Comparison of ENCODE assay signal across 9 mouse cellular contexts in genomic region chr1:191075199-191075883, GRCm38 (mm10). TPM values are rescaled to one million over a fixed set of nuclear protein-coding genes. Genes with fewer than 3 reads are reported as not detected.
DNase-seq lines count a peak whose midpoint lies in the region; ATAC-seq and TF ChIP-seq lines count a peak whose summit lies in the region.
"Had no signal": no experiment of that assay in that cellular context is flagged by ENCODE, and none has a peak within 500 bp of the region (broad histone marks: within the 10 kb centered on the region; RNA-seq: fewer than 3 reads in every experiment).

No protein-coding gene starts in this region.

- 72% methylated on average over 10 of the region's 10 CpGs for WGBS in forebrain, embryonic 11.5 days
- 71% methylated on average over 10 of the region's 10 CpGs for WGBS in forebrain, embryonic 13.5 days
- WGBS in cerebellum, adult 2 months, result 59% methylated on average over 10 of the region's 10 CpGs
- 48% methylated on average over 10 of the region's 10 CpGs for WGBS in stomach, embryonic 16.5 days

- no peak for TF ChIP-seq POLR2A in cerebellum, adult 2 months (IDR thresholded peaks at IDR 0.05; ENCODE audit: borderline replicate concordance, insufficient read depth, low read length)

- H3K36me3 ChIP-seq in forebrain, embryonic 11.5 days (ENCODE audit: control insufficient read depth, insufficient read depth, low read length), result peaks cover 9% of the 10 kb centered on the region; the same call in 1 of the 2 replicates
- H3K36me3 ChIP-seq in forebrain, embryonic 13.5 days (ENCODE audit: poor library complexity, severe bottlenecking), result peaks cover 73% of the 10 kb centered on the region
- peaks cover 99% of the 10 kb centered on the region for H3K36me3 ChIP-seq in E14TG2a.4 (ENCODE audit: insufficient read depth, low read length)
- H3K36me3 ChIP-seq in stomach, embryonic 16.5 days (ENCODE audit: control insufficient read depth, insufficient read depth, low read length), result peaks cover 16% of the 10 kb centered on the region

- H3K9me3 ChIP-seq in forebrain, embryonic 11.5 days (ENCODE audit: control insufficient read depth, low read length), result no peaks in the 10 kb centered on the region
- no peaks in the 10 kb centered on the region for H3K9me3 ChIP-seq in forebrain, embryonic 13.5 days (replicated peaks)
- H3K9me3 ChIP-seq in E14TG2a.4 (ENCODE audit: low read length), result peaks cover 77% of the 10 kb centered on the region
- H3K9me3 ChIP-seq in stomach, embryonic 16.5 days (replicated peaks; ENCODE audit: control insufficient read depth, low read length), result no peaks in the 10 kb centered on the region
- H3K9me3 ChIP-seq: limb, embryonic 12.5 days had no signal

- no peaks in the 10 kb centered on the region for H3K27me3 ChIP-seq in forebrain, embryonic 11.5 days (ENCODE audit: control insufficient read depth, insufficient read depth, low read length)
- H3K27me3 ChIP-seq in forebrain, embryonic 13.5 days, result no peaks in the 10 kb centered on the region
- no peaks in the 10 kb centered on the region for H3K27me3 ChIP-seq in E14TG2a.4 (ENCODE audit: insufficient read depth, low read length)
- no peaks in the 10 kb centered on the region for H3K27me3 ChIP-seq in cerebellum, adult 2 months (ENCODE audit: control insufficient read depth, insufficient read depth, low read length)
- no peaks in the 10 kb centered on the region for H3K27me3 ChIP-seq in stomach, embryonic 16.5 days (ENCODE audit: control insufficient read depth, insufficient read depth, low read length)
- H3K27me3 ChIP-seq: limb, embryonic 12.5 days had no signal

- H3K4me3 ChIP-seq in forebrain, embryonic 11.5 days (ENCODE audit: low read depth, low read length), result no peak overlapping the region
- no peak overlapping the region for H3K4me3 ChIP-seq in forebrain, embryonic 13.5 days
- H3K4me3 ChIP-seq in E14TG2a.4 (replicated peaks; ENCODE audit: low read length), result no peak overlapping the region
- H3K4me3 ChIP-seq in cerebellum, adult 2 months (replicated peaks; ENCODE audit: insufficient read depth, low read depth, low read length), result no peak overlapping the region
- no peak overlapping the region for H3K4me3 ChIP-seq in stomach, embryonic 16.5 days (replicated peaks; ENCODE audit: low read length)
- H3K4me3 ChIP-seq: limb, embryonic 12.5 days had no signal

- H3K4me2 ChIP-seq in forebrain, embryonic 11.5 days (ENCODE audit: low read depth, low read length, severe bottlenecking), result no peak overlapping the region; the same call in 1 of the 2 replicates
- H3K4me2 ChIP-seq in forebrain, embryonic 13.5 days, result no peak overlapping the region
- no peak overlapping the region for H3K4me2 ChIP-seq in stomach, embryonic 16.5 days (ENCODE audit: low read depth, low read length)
- H3K4me2 ChIP-seq: limb, embryonic 12.5 days had no signal

- peak; percentile 66 for DNase-seq in forebrain, embryonic 11.5 days (ENCODE audit: low spot score)
- DNase-seq in cerebellum, adult 2 months, result peak; percentile 43 to 50
- DNase-seq in heart, adult 8-10 months (ENCODE audit: low spot score), result peak; percentile 80
- peak; percentile 76 to 79 for DNase-seq in kidney, postnatal 25 days
- peak; percentile 69 for DNase-seq in lung, postnatal 14 days

- no peak for ATAC-seq in forebrain, embryonic 11.5 days (replicated peaks; ENCODE audit: low FRiP score)
- ATAC-seq in forebrain, embryonic 13.5 days, result no peak
- ATAC-seq in stomach, embryonic 16.5 days (ENCODE audit: insufficient read depth, low FRiP score), result peak; percentile 39; the same call in 1 of the 2 replicates

- TF ChIP-seq CTCF in E14TG2a.4 (conservative IDR thresholded peaks at IDR 0.05; ENCODE audit: low read length), result peak; percentile 39
- peak; percentile 72; the same call in 1 of the 2 replicates for TF ChIP-seq CTCF in cerebellum, adult 2 months (IDR thresholded peaks at IDR 0.05; ENCODE audit: borderline replicate concordance, insufficient read depth, low read depth, low read length)

- H3K27ac ChIP-seq in forebrain, embryonic 11.5 days (ENCODE audit: low read depth, low read length), result no peak overlapping the region
- H3K27ac ChIP-seq in forebrain, embryonic 13.5 days, result no peak overlapping the region
- no peak overlapping the region for H3K27ac ChIP-seq in cerebellum, adult 2 months (ENCODE audit: insufficient read depth, low read length)
- 0 out of 2 replicates have a peak overlapping the region, but pooled peaks have one; percentile 4 for H3K27ac ChIP-seq in stomach, embryonic 16.5 days (ENCODE audit: low read length)
- H3K27ac ChIP-seq: limb, embryonic 12.5 days had no signal

- H3K9ac ChIP-seq in forebrain, embryonic 11.5 days (ENCODE audit: low read length), result no peak overlapping the region
- no peak overlapping the region for H3K9ac ChIP-seq in forebrain, embryonic 13.5 days
- H3K9ac ChIP-seq in stomach, embryonic 16.5 days (ENCODE audit: low read length), result no peak overlapping the region
- H3K9ac ChIP-seq: limb, embryonic 12.5 days had no signal

- H3K4me1 ChIP-seq in forebrain, embryonic 11.5 days (replicated peaks; ENCODE audit: control insufficient read depth, insufficient read depth, low read length), result no peaks in the 10 kb centered on the region
- H3K4me1 ChIP-seq in forebrain, embryonic 13.5 days, result no peaks in the 10 kb centered on the region
- H3K4me1 ChIP-seq in E14TG2a.4 (replicated peaks; ENCODE audit: low read depth, low read length), result peaks cover 10% of the 10 kb centered on the region
- H3K4me1 ChIP-seq in cerebellum, adult 2 months (ENCODE audit: control insufficient read depth, insufficient read depth, low read length), result no peaks in the 10 kb centered on the region
- no peaks in the 10 kb centered on the region; the same call in 1 of the 2 replicates for H3K4me1 ChIP-seq in stomach, embryonic 16.5 days (ENCODE audit: control insufficient read depth, insufficient read depth, low read length)
- H3K4me1 ChIP-seq: limb, embryonic 12.5 days had no signal

RNA-seq across cellular contexts. Expression of gene Nsl1, which starts 12.5 kb away (rescaled TPM):
- polyA plus RNA-seq in forebrain, embryonic 11.5 days (2014; fragmentation: Nextera tagmentation; extraction: Ambion mirVana), result 29.9 and 34.3 TPM in 2 replicates
- polyA plus RNA-seq in forebrain, embryonic 13.5 days (2015; fragmentation: Nextera tagmentation; extraction: Ambion mirVana), result 19.7 and 20.8 TPM in 2 replicates
- polyA plus RNA-seq in cerebellum, adult 2 months (2012; rRNA removed), result 0.57 and 0.59 TPM in 2 replicates
- under 1 TPM; 0.19 to 0.79 (median 0.34) TPM for total RNA-seq in heart, adult 8-10 months (2022)
- polyA plus RNA-seq in stomach, embryonic 16.5 days (2015; fragmentation: Nextera tagmentation; extraction: Ambion mirVana), result 15.6 and 17.9 TPM in 2 replicates

RNA-seq across cellular contexts. Expression of gene Tatdn3, which starts 12.6 kb away (rescaled TPM):
- polyA plus RNA-seq in forebrain, embryonic 11.5 days (2014; fragmentation: Nextera tagmentation; extraction: Ambion mirVana), result 10.9 and 11.5 TPM in 2 replicates
- polyA plus RNA-seq in forebrain, embryonic 13.5 days (2015; fragmentation: Nextera tagmentation; extraction: Ambion mirVana), result 10.5 and 12.5 TPM in 2 replicates
- 54.4 and 57.9 TPM in 2 replicates for polyA plus RNA-seq in cerebellum, adult 2 months (2012; rRNA removed)
- total RNA-seq in heart, adult 8-10 months (2022), result 10 to 100 TPM in 3 of 4 experiments, 1 to 10 TPM in 1; 9.6 to 17.8 (median 12.1) TPM
- 14.1 and 15.1 TPM in 2 replicates for polyA plus RNA-seq in stomach, embryonic 16.5 days (2015; fragmentation: Nextera tagmentation; extraction: Ambion mirVana)

RNA-seq across cellular contexts. Expression of gene Batf3, which starts 22.3 kb away (rescaled TPM):
- 6.0 and 6.1 TPM in 2 replicates for polyA plus RNA-seq in forebrain, embryonic 11.5 days (2014; fragmentation: Nextera tagmentation; extraction: Ambion mirVana)
- polyA plus RNA-seq in forebrain, embryonic 13.5 days (2015; fragmentation: Nextera tagmentation; extraction: Ambion mirVana), result 2.1 and 2.6 TPM in 2 replicates
- 0.62 and 0.85 TPM in 2 replicates for polyA plus RNA-seq in cerebellum, adult 2 months (2012; rRNA removed)
- under 1 TPM in 3 of 4 experiments, not detected in 1; 0.49 to 0.75 (median 0.69) TPM for total RNA-seq in heart, adult 8-10 months (2022)
- 8.0 and 8.4 TPM in 2 replicates for polyA plus RNA-seq in stomach, embryonic 16.5 days (2015; fragmentation: Nextera tagmentation; extraction: Ambion mirVana)

RNA-seq across cellular contexts. Expression of gene Spata45, which starts 38.9 kb away (rescaled TPM):
- polyA plus RNA-seq in forebrain, embryonic 11.5 days (2014; fragmentation: Nextera tagmentation; extraction: Ambion mirVana), result not detected in 2 replicates
- polyA plus RNA-seq in forebrain, embryonic 13.5 days (2015; fragmentation: Nextera tagmentation; extraction: Ambion mirVana), result not detected in 2 replicates
- polyA plus RNA-seq in cerebellum, adult 2 months (2012; rRNA removed), result not detected in 2 replicates
- not detected for total RNA-seq in heart, adult 8-10 months (2022)
- not detected in 2 replicates for polyA plus RNA-seq in stomach, embryonic 16.5 days (2015; fragmentation: Nextera tagmentation; extraction: Ambion mirVana)
- polyA plus RNA-seq: limb, embryonic 12.5 days had no signal

RNA-seq across cellular contexts. Expression of gene Flvcr1, which starts 49.4 kb away (rescaled TPM):
- 12.3 and 14.0 TPM in 2 replicates for polyA plus RNA-seq in forebrain, embryonic 11.5 days (2014; fragmentation: Nextera tagmentation; extraction: Ambion mirVana)
- polyA plus RNA-seq in forebrain, embryonic 13.5 days (2015; fragmentation: Nextera tagmentation; extraction: Ambion mirVana), result 6.4 and 8.0 TPM in 2 replicates
- polyA plus RNA-seq in cerebellum, adult 2 months (2012; rRNA removed), result 24.0 and 24.3 TPM in 2 replicates
- 1 to 10 TPM; 3.5 to 6.5 (median 4.0) TPM for total RNA-seq in heart, adult 8-10 months (2022)
- 3.5 and 5.1 TPM in 2 replicates for polyA plus RNA-seq in stomach, embryonic 16.5 days (2015; fragmentation: Nextera tagmentation; extraction: Ambion mirVana)

Comparison
In these comparisons a context has a peak if more than half of its experiments do, and no peak if none do; other contexts are left out.
1. RNA of gene Nsl1, which starts 12.5 kb away (polyA plus RNA-seq): 29.9 to 34.3 TPM in forebrain, embryonic 11.5 days, 19.7 to 20.8 TPM in forebrain, embryonic 13.5 days and 15.6 to 17.9 TPM in stomach, embryonic 16.5 days; 0.57 to 0.59 TPM in cerebellum, adult 2 months; every median in the first group is over 10 times any median in the second.
2. Peak in every context shown above with its lines, with median percentiles within 50 percentile points of each other: DNase-seq.